Mouse (Mus musculus) T-helper 17 cell (primary cell): ENCODE results near the gene Exosc3.
"Not testable (repeated sequence)": the region's sequence is repeated elsewhere in the genome, so short reads cannot be mapped to it uniquely, and the experiment has no call there.

Experiments used
- in situ Hi-C, 2 experiments: fragments of 300-600 bp; cut with MboI, MseI; formaldehyde crosslinking; loops; 1 replicate in 1 of 2; 2 replicates in 1 of 2; pipeline ENCODE4 v1.15.1; 2025; ENCODE audit warnings: high pct_unique_total_duplicates in 2 of 2

The Exosc3 gene

DNA sequence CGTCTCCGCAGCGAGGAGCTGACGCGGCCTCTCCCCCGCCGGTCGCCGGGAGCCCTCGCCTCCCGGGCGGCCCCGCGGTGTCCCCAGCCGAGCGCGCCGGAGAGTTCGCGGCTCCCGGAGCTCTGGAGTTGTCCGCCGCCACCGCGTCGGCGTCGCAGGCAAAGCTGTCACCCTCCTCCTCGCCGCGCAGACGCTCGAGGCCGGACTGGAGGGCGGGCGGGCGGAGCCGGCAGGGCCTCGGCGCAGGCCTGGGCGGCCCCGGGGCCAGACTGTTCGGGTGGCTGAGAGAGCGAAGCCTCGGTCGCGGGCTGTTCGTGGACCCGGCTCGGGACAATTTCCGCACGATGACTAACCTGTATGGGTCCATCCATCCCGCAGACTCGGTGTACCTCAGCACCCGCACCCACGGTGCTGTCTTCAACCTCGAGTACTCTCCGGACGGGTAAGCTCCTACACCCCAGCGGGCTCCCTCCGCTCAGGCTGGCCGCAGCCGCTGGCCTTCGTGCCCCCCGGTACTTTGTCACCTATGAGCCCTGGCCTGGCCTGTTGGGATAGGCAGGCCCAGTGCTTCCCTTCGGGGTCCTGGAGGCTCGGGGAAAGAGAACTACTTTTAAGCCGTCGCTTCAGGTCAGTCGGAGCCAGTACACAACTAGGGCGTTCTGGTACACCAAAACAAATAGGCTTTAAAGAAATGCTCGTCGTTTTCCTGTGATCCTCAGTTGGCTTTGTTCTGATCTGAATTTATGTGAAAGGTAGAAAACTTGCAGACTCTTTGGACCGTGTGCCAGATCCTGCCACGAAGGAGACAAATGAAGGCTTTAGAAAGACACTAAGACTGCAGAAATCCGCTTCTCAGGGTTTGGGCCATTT is at the start of gene Exosc3:
Gene Exosc3, minus strand, starts transcription at position 447 of the 870 bp plus-strand sequence.
- in situ Hi-C loops, result loop anchor here in 1 of 2 experiments (5.0 to 25.0 kb wide), 2 partner anchors 65 to 1155 kb away; partner anchors contain the start of gene Slc25a51

DNA sequence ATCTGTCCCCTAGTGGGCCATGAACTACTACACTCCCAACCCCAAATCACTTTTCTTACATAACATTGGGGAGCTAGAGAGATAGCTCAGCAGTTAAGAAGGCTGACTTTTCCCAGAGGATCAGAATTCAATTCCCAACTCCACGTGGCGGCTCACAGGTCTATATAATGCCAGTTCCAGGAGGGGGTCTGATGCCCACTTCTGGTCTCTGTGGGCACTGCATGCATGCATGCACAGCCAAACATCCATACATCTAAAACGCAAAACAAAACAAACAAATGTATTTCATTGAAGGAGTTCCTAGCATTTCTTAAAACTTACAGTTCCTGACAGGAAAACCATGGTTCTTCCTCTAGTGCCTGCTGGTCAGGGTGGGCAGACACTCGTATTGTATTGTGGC is 49.6 kb upstream of the Exosc3 start:
- in situ Hi-C loops, result no loop called here

DNA sequence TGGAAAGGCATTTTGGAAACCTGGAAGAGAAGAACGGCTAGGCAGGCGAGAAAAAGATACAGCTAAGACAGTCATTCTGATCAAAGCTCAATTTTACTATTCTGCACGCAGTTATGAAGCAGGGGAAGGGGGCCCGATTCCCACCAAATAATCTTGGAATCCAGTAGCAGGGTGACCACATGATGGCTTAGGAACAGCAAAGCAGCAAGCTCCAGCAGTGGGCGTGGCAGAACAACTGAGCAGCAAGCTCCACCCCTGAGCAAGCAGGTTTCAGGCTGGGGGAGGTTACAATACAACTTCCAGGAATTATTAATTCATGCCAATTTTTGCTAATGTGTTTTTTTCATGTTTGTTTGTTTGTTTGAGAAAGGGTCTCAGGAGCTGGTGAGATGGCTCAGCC is 44.8 kb upstream of the Exosc3 start:
- in situ Hi-C loops, result not testable (repeated sequence)

DNA sequence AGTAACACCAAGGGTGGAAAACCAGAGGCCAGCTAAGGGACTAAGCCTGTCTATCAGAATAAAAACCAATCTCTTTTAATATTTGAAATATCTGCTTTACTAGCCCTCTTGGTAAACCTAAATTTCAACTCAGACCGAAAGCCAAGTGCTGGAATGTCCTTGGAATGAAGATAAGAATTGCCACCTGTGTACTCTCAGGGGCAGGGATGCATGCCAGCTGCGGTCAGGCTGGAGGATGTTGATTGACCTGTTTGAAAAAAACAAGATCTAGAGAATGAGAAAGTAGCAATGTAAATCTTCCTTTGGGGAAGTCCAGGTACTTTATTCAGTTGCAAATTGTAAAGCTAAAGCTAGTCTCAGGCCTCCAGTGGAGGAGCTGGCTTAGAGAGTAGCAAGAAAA is 39.6 kb upstream of the Exosc3 start:
- in situ Hi-C loops, result not testable (repeated sequence)

DNA sequence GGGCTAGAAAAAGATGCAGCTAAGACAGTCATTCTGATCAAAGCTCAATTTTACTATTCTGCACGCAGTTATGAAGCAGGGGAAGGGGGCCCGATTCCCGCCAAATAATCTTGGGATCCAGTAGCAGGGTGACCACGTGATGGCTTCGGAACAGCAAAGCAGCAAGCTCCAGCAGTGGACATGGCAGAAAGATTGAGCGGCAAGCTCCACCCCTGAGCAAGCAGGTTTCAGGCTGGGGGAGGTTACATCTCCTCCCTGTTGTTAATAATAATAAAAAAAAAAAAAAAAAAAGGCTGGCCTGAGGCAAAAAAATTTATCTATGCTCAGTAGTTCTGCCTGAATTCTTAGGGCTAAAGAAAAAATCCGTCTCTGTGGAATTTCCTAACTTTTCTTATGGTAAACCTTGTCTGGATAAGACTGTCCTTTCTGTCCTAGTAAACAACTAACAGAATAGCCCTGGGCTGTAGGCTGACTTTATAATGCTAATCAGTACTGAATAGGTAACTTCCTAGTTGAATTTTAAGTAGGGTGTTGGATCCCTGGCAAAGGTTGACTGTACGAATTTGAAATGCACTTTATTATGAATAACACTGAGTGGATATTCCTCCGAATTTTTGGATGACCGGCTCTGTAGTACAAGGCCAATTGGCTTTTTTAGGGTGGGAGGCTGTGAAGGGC is 38.5 kb upstream of the Exosc3 start:
- in situ Hi-C loops, result not testable (repeated sequence)

DNA sequence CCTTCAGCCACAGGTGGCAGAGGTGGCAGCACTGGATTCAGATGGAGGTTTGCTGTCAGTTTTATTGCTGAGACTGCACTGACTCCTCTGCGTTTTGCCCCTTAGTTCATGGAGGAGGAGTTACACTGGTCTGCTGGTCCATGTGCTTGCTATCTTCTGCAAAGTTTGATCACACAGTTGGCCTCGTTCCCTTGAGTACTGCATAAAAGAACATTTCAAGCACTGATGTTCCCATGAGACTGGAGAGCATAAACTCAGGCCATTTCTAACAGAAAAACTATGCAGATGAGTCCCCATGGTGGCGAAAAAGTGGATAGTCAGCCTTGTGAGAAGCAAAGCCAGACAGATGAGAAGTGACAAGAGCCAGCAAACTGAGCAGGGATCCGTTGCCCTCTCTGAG is 34.0 kb upstream of the Exosc3 start:
- in situ Hi-C loops, result no loop called here

DNA sequence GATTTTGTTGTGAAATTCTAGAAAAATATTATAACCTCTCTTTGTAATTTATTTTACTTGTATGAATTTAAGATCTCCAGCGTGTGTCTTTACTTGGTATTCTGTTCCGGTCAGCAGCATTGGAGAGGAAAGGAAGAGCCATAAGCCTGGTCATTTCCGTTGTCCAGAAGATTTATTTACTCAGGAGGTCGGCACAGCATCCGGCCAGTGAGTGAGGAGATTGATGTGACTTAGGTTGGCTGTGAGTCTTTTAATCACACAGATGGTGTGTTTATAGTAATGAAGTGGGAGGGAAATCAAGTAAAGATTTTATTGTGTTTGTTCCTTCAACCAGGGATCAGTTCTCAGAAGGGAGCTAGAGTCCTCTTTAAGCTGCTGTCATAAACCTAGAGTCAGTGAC is 32.3 kb upstream of the Exosc3 start:
- in situ Hi-C loops, result loop anchor here in 1 of 2 experiments (25.0 kb wide), 1 partner anchor 787 kb away; no protein-coding TSS in a partner anchor

DNA sequence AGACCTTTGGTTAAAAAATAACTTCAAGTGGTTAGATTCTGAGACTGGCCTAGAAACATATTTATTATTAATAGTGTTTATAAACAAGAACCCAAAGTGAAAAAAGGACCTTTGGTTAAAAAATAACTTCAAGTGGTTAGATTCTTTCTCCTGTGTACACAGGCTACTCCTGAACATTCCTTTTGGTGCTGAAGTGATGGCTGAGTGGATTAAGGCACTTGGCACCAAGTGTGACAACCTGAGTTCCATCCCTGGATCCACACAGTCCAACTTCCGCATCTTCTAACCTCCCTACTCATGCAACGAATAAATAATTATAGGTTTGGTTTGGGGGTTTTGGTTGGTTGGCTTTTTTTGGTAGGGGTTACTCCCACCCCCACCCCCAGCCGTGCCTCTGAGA is 28.7 kb upstream of the Exosc3 start:
- in situ Hi-C loops, result loop anchor here in 1 of 2 experiments (25.0 kb wide), 1 partner anchor 791 kb away; no protein-coding TSS in a partner anchor

DNA sequence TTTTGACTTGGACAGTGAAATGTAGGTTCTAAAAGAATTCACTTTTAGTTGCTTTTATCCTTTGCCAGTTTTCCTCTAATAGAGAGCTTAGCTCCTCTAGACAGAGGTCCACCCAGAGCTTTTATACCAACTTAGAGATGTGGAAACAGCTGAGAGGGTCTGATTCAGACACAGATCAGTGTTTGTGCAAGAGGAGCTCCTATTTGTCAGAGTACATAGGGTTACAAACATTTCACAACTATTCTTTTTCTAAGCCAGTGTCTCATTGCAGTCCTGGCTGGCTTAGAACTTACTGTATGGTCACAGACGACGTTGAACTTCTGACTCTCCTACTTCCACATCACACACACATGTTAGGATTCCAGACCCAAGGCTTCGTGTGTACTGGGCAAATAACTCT is 14.1 kb upstream of the Exosc3 start:
- in situ Hi-C loops, result loop anchor here in 1 of 2 experiments (25.0 kb wide), 1 partner anchor 806 kb away; no protein-coding TSS in a partner anchor

DNA sequence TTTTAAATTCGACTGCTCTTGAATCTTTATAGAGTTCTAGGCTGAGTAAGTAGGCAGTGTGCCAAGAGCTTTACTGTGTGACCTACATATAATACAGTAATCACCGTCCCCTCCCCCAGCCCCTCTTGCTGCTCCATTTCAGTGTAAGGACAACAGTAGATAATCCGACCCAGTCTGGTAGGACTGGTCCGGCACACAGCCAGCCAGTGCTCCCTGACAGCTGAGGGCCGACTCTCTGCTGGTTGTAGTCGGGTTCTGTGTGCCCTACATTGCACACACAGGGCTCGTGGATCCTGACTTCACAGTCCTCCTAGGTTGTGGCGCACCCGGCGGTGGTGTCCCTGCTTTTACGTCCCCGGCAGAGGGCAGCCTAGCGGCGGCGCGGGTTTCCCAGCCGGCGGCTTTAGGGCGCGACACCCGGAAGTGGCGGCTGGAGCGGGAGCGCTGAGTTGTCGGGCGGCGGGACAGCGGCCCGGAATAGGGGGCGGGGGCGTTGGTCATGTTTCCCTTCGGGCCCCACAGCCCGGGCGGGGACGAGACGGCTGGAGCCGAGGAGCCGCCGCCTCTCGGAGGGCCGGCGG is 773 bp downstream of the Exosc3 start, which contains the start of gene Dcaf10:
Gene Dcaf10, plus strand, starts transcription at position 433 of the 581 bp plus-strand sequence.
- in situ Hi-C loops, result loop anchor here in 1 of 2 experiments (5.0 to 25.0 kb wide), 2 partner anchors 66 to 1154 kb away; partner anchors contain the start of gene Slc25a51

DNA sequence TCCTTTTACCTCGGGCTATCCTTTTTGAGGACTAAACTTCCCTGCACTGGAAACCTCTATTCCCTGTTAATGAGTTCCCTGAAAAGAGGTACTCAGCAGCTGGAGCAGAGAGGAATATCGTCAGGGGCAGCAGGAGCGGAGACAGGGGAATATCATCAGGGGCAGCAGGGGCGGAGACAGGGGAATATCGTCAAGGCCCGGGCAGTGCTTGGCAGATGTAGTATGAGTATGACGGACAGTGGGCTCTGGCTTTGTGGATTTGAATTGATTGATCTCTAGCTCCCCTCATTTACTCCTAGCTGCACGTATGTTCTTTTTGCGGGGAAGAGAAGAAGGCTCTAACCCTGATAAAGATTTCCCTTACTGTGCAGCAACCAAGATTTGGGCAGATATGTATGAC is 1.3 kb downstream of the Exosc3 start:
- in situ Hi-C loops, result loop anchor here in 1 of 2 experiments (5.0 to 25.0 kb wide), 2 partner anchors 66 to 1154 kb away; partner anchors contain the start of gene Slc25a51

DNA sequence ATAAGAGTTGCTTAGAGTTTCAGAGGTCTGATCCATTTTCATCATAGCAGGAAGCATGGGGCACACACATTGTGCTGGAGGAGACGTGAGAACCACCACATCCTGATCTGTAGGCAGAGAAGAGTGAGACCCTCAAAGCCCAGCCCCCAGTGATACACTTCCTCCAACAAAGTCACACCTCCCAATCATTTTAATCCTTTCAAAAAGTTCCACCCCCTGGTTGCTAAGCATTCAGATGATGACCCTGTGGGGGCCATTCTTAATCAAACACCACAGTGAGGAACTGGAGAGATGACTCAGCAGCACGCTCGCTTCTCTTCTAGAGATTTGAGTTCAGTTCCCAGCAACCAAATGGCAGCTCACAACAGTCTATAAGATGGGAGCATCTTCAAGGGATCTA is 10.1 kb downstream of the Exosc3 start:
- in situ Hi-C loops, result loop anchor here in 1 of 2 experiments (25.0 kb wide), 1 partner anchor 1145 kb away; no protein-coding TSS in a partner anchor

DNA sequence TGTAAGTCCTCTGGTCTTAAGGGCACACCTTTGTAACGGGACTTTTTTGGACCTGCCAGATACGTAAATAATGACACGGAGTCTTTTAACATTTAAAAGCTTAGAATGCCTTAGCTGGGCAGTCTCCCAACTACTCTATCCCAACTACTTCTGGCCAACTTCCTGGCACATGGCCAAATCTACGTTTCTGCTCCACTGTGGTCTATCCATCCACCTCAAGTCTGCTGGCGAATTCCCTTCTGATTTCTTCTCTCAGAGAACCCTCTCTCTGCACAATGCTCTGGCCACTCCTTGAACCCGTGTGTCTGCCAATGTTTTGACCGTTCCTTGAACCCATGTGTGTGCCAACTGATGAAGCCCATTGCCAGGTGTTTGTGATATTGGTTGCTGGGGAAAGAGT is 11.4 kb downstream of the Exosc3 start:
- in situ Hi-C loops, result loop anchor here in 1 of 2 experiments (25.0 kb wide), 1 partner anchor 1144 kb away; no protein-coding TSS in a partner anchor

DNA sequence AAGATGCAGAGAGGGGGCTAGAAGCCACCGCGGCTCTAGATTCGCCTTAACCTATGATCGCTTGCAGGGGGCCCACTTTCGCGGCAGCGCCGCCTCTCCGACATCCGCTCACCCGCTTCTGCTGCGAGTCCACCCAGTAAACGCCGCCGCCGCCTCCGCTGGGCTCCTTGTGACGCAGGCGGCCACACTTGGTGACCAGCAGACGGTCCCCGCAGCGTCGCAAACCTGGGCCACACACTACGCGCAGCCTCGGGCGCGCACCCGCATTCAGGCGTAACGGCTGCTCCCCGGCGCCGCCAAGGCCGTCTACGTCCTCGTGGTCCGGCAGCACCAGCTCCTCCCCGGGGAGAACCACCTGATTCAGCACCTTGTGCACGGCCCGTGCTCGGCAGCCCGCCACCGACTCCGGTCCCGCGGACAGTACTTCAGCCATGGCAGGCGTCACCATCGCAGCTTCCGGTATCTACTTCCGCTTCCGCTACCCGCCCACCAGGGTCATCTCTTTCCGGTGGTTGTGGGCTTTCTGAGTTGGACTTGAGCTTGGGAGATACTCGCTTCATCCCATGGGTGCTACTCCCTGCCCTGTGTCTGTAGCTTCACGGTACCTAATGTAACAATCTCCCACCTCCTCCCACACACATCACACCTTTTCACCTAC is 22.2 kb downstream of the Exosc3 start:
- in situ Hi-C loops, result no loop called here

DNA sequence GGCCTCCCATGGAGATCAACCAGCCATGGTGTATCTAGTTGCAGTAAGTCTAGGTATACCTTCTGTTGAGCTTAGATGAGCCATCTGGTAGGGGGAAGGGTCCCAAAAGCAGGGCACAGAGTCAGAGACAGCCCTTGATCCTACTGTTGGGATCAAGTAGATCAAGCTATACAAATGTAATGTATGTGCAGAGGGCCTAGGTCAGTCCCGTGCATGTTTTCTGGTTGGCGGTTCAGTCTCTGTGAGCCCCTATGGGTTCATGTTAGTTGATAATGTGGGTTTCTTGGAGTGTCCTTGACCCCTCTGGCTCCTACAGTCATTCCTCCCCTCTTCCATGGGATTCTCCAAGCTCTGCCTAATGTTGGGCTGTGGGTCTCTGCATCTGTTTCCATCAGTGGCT is 31.5 kb downstream of the Exosc3 start:
- in situ Hi-C loops, result no loop called here

DNA sequence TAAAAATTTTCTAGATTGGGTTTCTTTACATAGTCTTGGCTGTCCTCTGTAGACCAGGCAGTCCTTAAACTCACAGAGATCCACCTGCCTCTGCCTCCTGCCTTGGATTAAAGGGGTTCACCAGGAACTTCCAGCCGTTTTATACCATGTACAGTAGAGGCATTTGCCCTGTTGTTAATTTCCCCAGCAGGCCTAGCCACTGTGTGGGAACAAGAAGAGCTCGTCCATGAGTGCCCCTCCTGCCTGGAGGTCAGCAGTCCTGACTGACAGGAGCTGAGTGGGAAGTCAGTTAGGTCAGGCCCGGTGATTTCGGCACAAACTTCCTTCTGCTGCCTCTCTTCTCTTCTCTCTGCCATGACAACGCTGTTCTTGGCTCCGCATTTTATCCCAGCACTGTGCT is 33.9 kb downstream of the Exosc3 start:
- in situ Hi-C loops, result no loop called here

DNA sequence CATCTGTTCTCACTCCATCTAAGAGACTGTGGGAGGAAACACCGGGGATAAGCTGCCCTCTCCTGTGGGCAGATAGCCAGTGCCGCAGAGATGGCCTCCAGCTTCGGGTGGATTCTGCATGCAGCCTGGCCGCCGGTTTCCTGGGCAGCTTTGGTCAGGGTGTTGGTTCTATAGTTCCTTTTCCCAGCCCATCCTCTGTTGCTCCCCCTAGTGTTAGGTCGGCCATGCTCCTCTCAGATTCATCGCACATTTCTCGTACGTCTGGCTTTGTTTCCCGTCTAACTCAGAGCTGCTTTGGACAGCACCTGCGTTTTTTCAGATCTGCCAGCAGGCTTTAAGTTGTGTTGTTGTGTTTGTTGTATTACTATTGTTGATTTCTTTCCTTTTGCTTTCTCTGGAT is 34.5 kb downstream of the Exosc3 start:
- in situ Hi-C loops, result no loop called here

DNA sequence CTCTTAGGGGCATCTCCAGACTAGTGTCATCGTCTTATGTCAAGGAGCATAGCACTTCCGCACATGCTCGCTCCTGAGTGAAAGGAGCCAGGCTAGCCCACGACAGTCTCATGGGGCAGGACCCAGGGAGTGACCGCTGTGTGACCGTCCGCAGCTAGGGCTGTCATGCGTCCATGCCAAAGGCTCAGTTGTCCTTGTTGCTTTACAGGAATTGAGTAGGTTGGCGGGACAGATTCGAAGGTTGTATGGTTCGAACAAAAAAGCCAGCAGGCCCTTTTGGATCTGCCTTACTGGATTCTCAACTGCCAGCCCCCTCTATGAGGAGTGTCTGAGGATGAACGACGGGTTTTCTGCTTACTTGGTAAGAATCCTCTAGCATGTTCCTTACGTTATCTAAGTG is 37.0 kb downstream of the Exosc3 start:
- in situ Hi-C loops, result no loop called here

DNA sequence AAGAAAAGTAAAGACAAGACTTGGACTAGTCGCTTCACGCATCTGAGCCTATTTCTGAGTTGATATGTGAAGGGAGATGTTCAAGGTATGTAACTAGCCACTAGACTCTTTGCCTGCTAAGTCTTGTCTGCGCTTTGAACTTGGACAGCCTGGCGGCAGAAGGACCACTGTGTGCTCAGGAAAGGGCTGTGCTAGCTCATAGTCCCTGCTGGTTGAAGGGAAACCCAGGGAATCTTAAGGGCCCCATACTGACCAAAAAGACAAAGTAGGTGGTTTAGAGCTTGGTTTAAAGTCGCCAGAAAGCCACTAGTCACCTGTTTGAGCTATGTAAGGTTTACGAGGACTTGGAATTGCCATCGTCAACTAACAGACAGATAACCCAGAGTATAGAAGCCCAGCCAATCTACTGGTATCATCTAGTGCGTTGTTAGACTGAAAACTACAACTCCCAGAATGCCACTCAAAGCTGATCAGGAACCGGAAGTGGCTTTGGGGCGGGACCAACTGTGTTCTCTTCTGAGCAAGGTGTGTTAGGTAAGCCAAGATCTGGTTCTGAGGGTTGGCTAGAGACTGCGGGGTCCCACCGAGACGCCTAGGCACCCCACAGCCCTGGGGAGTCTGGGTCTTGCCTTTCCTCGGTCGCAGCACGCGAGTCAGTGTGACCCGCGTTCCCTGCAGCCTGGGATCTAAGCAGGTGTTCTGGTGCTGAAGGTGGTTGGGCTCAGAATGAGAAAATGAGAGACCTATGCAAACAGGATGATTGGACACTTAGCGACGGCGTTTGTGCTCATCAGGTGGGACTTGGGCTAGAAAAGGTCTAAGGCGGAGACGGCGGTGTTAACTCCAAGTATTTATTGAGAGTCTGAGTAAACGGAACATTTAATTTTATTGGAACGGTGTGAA is 45.6 kb downstream of the Exosc3 start, which contains the start of gene Trmt10b:
Gene Trmt10b, plus strand, starts transcription at position 466 of the 903 bp plus-strand sequence.
- in situ Hi-C loops, result no loop called here

DNA sequence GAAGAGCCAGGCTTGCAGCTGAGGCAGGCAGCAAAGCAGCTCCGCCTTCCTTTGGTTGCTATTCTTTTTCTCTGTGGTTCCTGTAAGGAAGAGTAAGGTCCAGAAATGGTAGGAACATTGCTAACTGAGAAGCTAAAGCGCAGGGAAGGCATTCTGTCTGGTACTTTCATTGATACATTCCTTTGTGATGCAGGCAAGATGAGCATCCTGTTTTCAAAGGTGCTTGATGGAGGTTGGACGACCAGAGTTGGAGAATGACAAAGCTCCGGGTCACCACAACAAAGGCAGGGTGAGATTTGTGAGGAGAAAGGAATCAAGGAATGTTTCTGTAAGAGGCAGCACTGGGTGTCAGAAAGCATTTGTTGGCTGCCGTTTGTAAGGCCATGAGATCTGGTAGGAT is 54.6 kb downstream of the Exosc3 start:
- in situ Hi-C loops, result loop anchor here in 1 of 2 experiments (10.0 kb wide), 1 partner anchor 273 kb away; the partner anchor contains the start of genes Polr1e and Zbtb5
